Mouse (Mus musculus): ENCODE data around the gene Shb.
A peak's percentile ranks its signal among the peaks of the same experiment; 100 is the strongest.

Gene Shb

GRCm38 (mm10) chr4:45532375-45532774 lies at the start of gene Shb:
Gene Shb, minus strand, starts transcription at chr4:45532470.
- peak; percentile 77 for DNase-seq

DNA sequence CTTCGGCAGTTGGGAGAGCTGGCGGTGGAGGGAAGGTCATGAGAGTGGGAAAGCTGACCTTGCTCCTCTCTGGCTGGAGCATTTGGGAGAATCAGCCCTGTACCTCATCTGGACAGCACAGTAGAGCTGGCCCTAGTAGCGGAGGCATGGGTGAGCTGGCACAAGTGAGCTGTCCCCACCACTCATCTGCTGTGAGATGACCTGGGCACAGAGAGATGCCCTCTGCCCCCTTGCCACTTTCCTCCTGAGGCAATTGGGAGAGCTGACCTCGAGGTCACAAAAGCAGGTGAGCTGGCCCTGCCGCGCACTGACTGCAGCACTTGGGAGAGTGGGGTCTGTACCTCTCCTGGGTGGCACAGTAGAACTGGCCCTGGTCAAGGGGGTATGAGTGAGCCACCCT lies 48.8 kb upstream of the Shb start:
- no peak for DNase-seq

- DNase-seq = no peak
Measured at GRCm38 (mm10) chr4:45578554-45579370, 46.5 kb upstream of the Shb start.

- DNase-seq = no peak
Measured at GRCm38 (mm10) chr4:45577631-45578030, 45.4 kb upstream of the Shb start.

DNA sequence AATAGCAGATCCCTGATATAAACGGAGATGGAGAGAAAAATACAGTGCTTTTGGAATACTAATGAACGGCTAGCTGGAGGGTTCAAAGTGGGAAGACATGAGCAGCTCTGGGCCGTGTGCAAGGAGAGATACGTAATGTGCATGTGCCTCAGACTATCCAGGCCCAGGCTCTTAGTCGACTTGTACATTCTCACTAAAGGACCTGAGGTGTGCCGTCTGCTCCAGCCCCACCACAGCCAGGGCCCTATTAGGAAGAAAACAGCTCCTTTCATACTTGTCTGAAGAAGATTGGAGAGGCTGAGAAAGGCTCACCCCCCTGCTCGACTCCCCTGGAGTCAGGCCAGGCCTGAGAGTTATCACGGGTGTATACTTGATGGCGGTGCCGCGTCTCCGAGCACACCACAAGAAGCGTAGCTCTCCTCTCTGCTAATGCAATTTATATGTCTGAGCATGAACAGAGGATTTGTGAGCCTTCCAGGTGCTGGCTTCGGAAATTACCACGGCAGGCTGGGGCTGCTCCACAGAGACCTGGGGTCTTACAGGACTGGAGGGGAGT lies 42.4 kb upstream of the Shb start:
- DNase-seq = no peak

- DNase-seq = no peak
Measured at GRCm38 (mm10) chr4:45569521-45569920, 37.3 kb upstream of the Shb start.

DNA sequence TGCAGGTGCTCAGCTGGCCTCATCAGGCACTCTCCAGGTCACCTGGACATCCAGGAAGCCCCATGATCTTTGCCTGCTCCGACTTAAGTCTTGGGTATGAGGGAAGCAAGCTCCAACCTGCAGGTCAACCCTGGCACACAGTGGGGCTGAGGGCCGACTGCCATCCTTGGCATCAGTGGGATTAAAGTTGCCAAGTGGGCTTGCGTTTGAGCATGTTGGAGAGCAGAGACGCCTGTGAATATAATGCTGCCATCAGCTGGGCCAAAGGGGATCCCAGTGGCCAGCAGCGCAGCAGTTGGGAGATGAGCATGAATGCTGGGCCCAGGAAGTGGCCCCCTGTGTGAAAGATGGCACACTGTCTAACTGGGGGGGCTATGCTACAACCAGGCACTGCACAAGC lies 25.9 kb upstream of the Shb start:
- no peak for DNase-seq

DNA sequence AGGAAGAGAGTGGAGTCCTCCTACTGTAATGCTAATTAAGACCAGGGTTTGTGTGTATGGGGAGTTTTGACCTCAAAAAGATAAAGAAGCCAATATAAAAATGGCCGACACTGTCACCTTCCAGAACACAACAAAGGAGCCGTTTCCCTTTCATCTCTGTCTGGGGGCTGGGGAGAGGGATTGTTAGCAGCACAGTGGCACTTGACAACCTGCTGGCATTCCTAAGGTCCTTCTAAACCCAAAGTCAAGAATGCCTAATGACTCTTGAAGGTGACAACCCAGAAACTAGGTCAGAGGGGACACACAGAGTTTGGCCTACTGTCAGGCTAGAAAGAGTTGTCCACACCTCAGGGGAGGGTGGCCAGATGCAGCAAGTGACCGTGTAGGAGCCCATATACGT lies 20.3 kb upstream of the Shb start:
- DNase-seq = peak; percentile 40

- no peak for DNase-seq
Measured at GRCm38 (mm10) chr4:45550970-45551369, 18.7 kb upstream of the Shb start.

DNA sequence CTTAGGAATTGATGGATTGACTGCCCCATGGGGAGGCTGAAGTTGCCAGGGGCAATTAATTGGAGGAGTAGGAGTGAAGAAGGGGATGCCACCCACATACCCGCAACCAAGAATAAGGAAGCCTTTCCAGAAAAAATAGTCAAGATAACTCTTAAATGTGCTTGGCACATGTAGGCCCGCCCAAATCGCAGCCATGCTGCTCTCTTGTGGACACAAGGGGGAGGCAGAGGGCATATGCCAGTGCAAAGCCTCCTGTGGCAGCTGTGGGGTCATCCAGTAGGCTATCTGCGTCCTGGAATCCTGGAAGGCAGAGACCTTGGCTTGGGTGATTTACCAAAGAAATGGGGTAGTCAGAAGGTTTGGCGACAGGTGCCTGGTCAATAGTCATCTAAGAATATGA lies 17.2 kb upstream of the Shb start:
- DNase-seq = peak; percentile 65

- DNase-seq = no peak
Measured at GRCm38 (mm10) chr4:45545851-45546250, 13.6 kb upstream of the Shb start.

- no peak for DNase-seq
Measured at GRCm38 (mm10) chr4:45543481-45544051, 11.3 kb upstream of the Shb start.

DNA sequence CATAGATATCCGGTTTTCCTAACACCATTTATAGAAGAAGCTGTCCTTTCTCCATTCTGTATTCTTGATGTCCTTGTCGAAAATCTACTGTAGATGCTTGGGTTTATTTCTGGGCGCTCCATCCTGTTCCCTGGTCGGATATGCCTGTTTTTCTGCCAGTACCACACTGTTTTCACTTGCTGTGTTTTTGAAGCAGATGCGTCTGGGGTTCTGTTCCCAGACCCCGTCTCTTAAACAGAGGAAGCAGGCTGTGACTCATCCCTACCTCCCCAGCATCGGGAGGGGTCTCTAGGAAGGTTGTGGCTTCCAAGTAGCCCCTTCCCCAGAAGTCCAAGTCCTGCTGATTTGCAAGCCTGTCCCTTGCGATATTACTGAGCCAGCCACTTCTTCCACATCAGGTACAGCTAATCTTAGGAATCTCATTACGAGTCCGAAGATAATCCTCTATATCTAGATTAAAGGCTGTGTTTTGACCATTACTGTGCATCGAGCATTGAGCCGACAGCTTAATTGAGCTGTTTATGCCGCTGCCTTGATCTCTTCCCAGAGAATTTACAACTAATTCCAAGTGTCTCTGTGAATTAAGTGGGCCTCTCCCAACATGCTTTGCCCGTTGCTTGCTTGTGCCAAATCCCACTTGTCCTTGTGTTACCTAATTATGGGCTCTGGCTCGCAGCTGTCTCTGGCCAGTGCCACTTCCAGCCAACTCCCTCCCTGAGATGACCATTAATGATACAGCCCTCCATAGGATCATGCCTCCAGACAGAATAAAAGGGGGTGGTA lies 8.1 kb upstream of the Shb start:
- peak; percentile 14 for DNase-seq

GRCm38 (mm10) chr4:45539187-45539586 lies 6.9 kb upstream of the Shb start:
- DNase-seq = no peak

DNA sequence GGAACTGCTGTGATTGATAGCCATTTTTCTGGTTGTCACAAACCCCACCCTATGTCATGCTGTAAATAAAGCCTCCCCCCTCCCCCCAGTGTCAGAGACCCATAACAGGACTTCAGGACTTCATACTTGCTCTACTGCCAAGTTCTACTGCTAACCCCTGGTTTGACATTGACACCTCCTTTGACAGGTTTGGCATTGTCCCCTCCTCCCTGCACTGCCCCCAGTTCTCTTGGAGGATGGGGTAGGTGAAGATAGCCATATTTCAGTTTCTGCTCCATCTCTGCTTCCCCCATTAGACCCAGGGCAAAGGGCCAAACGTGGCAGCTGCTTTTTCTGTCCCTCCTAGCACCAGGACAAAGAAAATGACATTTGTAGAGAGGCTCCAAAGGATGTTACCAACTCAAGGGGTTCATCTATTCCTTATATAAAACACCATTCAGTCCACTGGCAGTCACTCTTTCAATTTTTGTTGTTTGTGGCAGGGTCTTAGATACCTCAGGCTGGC lies 1.2 kb upstream of the Shb start:
- no peak for DNase-seq

- peak; percentile 96 for DNase-seq
Measured at GRCm38 (mm10) chr4:45530662-45531542, 1.4 kb downstream of the Shb start.

DNA sequence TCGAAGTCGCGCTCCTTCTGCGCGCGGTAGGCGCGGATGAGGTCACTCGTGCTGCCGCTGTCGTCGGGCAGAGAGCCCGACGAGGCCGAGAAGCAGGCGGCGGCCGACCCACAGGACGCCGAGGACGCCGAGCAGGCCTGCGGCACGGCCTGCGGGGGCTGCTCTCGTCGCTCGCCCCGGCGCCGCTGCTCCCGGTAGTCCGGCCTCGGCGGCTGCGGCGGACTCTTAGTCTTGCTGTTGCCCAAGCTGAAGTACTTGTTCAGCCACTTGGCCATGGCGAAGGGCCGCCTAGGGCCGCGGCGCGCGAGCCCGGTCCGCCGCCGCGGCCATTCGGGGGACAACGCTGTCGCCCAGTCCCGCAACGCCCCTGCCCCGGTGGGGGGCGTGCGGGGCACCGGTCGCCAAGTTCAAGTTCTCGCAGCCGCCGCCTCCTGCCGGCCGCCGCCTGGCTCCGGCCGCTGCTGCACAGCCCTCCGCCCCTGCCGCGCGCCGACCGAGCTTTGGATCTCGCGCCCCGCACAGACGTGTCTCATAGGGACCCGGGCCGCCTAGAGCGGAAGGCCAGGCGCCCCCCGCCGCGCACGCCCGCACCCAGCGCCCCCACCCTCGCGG lies 2.2 kb downstream of the Shb start:
- DNase-seq = peak; percentile 63

DNA sequence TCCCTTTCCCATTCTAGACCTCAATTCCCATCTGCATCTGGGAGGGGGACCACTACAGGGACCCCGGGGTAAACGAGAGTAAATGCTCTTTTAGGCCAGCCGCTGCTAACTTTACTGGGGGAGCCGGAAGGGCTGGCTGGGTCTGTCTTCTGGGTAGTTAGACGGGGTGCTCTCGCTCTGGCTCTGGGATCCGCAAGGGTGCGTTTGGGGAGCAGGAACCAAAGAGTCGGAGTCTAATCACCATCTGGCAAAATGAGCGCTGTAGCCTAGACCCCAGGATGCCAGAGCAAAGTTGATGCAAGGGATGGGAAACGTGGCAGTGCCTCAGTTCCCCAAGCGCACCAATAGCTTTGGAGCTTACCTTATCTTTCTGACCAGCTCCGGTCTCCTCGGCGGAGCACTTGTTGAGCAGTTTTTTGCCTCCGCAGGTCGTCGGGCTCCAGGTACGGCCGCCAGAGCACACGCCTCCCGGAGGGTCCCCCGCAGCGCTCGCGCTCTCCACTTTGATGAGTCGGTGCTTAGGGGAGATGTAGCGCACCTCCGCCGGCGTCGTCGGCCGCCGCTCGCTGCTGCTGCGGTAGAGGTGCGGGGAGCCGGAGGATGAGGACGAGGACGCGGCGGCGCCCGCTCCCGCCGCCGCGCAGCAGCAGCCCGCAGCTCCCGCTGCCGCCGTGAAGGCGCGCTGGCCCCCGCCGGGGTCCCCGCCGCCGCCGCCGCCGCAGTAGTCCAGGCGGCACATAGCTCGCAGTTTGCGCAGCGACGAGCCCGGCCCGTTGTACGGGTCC lies 2.9 kb downstream of the Shb start:
- DNase-seq = peak; percentile 21

- DNase-seq = peak; percentile 24
Measured at GRCm38 (mm10) chr4:45528355-45529198, 3.7 kb downstream of the Shb start.

All from lung, postnatal 10 days (tissue).